Mouse (Mus musculus): ENCODE measurements around the gene Ccdc154. TPM values are rescaled to one million over a fixed set of nuclear protein-coding genes. Genes with fewer than 3 reads are reported as not detected.

Gene Ccdc154
- polyA plus RNA-seq, 1 experiment from 2014 or later = not detected

Other genes starting within 250 kb of the Ccdc154 start
- 99.5 and 112 TPM in 2 replicates for gene Mapk8ip3, start 225.5 kb upstream of the Ccdc154 start, polyA plus RNA-seq (2015; fragmentation: Nextera tagmentation; extraction: Ambion mirVana)
- gene Jpt2, start 201.8 kb upstream of the Ccdc154 start, polyA plus RNA-seq (2015; fragmentation: Nextera tagmentation; extraction: Ambion mirVana) = 102 and 103 TPM in 2 replicates
- gene Cramp1l, start 146.7 kb upstream of the Ccdc154 start, polyA plus RNA-seq (2015; fragmentation: Nextera tagmentation; extraction: Ambion mirVana) = 6.3 and 7.1 TPM in 2 replicates
- gene Ift140, start 146.4 kb upstream of the Ccdc154 start, polyA plus RNA-seq (2015; fragmentation: Nextera tagmentation; extraction: Ambion mirVana) = 20.0 and 22.5 TPM in 2 replicates
- gene Tmem204, start 78.9 kb upstream of the Ccdc154 start, polyA plus RNA-seq (2015; fragmentation: Nextera tagmentation; extraction: Ambion mirVana) = 12.6 and 13.0 TPM in 2 replicates
- 57.8 and 67.0 TPM in 2 replicates for gene Telo2, start 46.5 kb upstream of the Ccdc154 start, polyA plus RNA-seq (2015; fragmentation: Nextera tagmentation; extraction: Ambion mirVana)
- gene Ptx4, start 41.7 kb upstream of the Ccdc154 start, polyA plus RNA-seq (2015; fragmentation: Nextera tagmentation; extraction: Ambion mirVana) = not detected in 2 replicates
- 35.0 and 36.3 TPM in 2 replicates for gene Clcn7, start 29.1 kb upstream of the Ccdc154 start, polyA plus RNA-seq (2015; fragmentation: Nextera tagmentation; extraction: Ambion mirVana)
- gene Gm38655, start 13.0 kb downstream of the Ccdc154 start, polyA plus RNA-seq (2015; fragmentation: Nextera tagmentation; extraction: Ambion mirVana) = not detected in 2 replicates
- 34.4 and 35.7 TPM in 2 replicates for gene BC003965, start 22.1 kb downstream of the Ccdc154 start, polyA plus RNA-seq (2015; fragmentation: Nextera tagmentation; extraction: Ambion mirVana)
- gene Unkl, start 25.9 kb downstream of the Ccdc154 start, polyA plus RNA-seq (2015; fragmentation: Nextera tagmentation; extraction: Ambion mirVana) = 17.1 TPM in 2 replicates
- gene Gnptg, start 77.7 kb downstream of the Ccdc154 start, polyA plus RNA-seq (2015; fragmentation: Nextera tagmentation; extraction: Ambion mirVana) = 96.0 and 108 TPM in 2 replicates
- gene Tsr3, start 77.7 kb downstream of the Ccdc154 start, polyA plus RNA-seq (2015; fragmentation: Nextera tagmentation; extraction: Ambion mirVana) = 62.7 and 62.9 TPM in 2 replicates
- gene Baiap3, start 93.9 kb downstream of the Ccdc154 start, polyA plus RNA-seq (2015; fragmentation: Nextera tagmentation; extraction: Ambion mirVana) = 26.8 and 30.3 TPM in 2 replicates
- gene Ube2i, start 112.2 kb downstream of the Ccdc154 start, polyA plus RNA-seq (2015; fragmentation: Nextera tagmentation; extraction: Ambion mirVana) = 503 and 512 TPM in 2 replicates
- 0.23 TPM in 1 of 2 replicates, not detected in the other for gene Prss34, start 135.9 kb downstream of the Ccdc154 start, polyA plus RNA-seq (2015; fragmentation: Nextera tagmentation; extraction: Ambion mirVana)
- gene Prss28, start 146.2 kb downstream of the Ccdc154 start, polyA plus RNA-seq (2015; fragmentation: Nextera tagmentation; extraction: Ambion mirVana) = not detected in 2 replicates
- not detected in 2 replicates for gene Prss29, start 156.2 kb downstream of the Ccdc154 start, polyA plus RNA-seq (2015; fragmentation: Nextera tagmentation; extraction: Ambion mirVana)
- gene Tpsab1, start 183.1 kb downstream of the Ccdc154 start, polyA plus RNA-seq (2015; fragmentation: Nextera tagmentation; extraction: Ambion mirVana) = not detected in 2 replicates
- 0.15 and 0.70 TPM in 2 replicates for gene Tpsb2, start 203.8 kb downstream of the Ccdc154 start, polyA plus RNA-seq (2015; fragmentation: Nextera tagmentation; extraction: Ambion mirVana)
- gene Tpsg1, start 206.8 kb downstream of the Ccdc154 start, polyA plus RNA-seq (2015; fragmentation: Nextera tagmentation; extraction: Ambion mirVana) = 0.79 and 0.93 TPM in 2 replicates

Measured in midbrain, embryonic 15.5 days (tissue).